Mouse (Mus musculus) kidney, postnatal 4 days (tissue): ENCODE data around the gene Btaf1.
A peak's percentile ranks its signal among the peaks of the same experiment; 100 is the strongest.
"Not testable (repeated sequence)": the region's sequence is repeated elsewhere in the genome, so short reads cannot be mapped to it uniquely, and the experiment has no call there.

Experiments used
- DNase-seq, 2 experiments: peaks; one replicate each; pipeline ENCODE4 v3.0.0; 2021; ENCODE audit warnings: mixed read lengths in 2 of 2

Btaf1 gene

GRCm38 (mm10) chr19:36922936-36923335 lies 2.9 kb upstream of the Btaf1 start:
- no peak for DNase-seq

GRCm38 (mm10) chr19:36926553-36927236 lies 816 bp downstream of the Btaf1 start:
- DNase-seq, result no peak

GRCm38 (mm10) chr19:36927800-36928361 lies 2.0 kb downstream of the Btaf1 start:
- no peak for DNase-seq

GRCm38 (mm10) chr19:36929816-36930215 lies 3.9 kb downstream of the Btaf1 start:
- no peak for DNase-seq

- DNase-seq, result no peak
Observed at GRCm38 (mm10) chr19:36932097-36932496, 6.2 kb downstream of the Btaf1 start.

GRCm38 (mm10) chr19:36932613-36933012 lies 6.7 kb downstream of the Btaf1 start:
- no peak for DNase-seq

GRCm38 (mm10) chr19:36936285-36936684 lies 10.4 kb downstream of the Btaf1 start:
- no peak for DNase-seq

GRCm38 (mm10) chr19:36938008-36938407 lies 12.1 kb downstream of the Btaf1 start:
- DNase-seq, result no peak

GRCm38 (mm10) chr19:36940064-36940463 lies 14.2 kb downstream of the Btaf1 start:
- no peak for DNase-seq

- no peak for DNase-seq
Observed at GRCm38 (mm10) chr19:36953637-36954206, 27.8 kb downstream of the Btaf1 start.

- no peak for DNase-seq
Observed at GRCm38 (mm10) chr19:36958331-36958730, 32.5 kb downstream of the Btaf1 start.

GRCm38 (mm10) chr19:36961320-36961719 lies 35.4 kb downstream of the Btaf1 start:
- DNase-seq, result no peak

GRCm38 (mm10) chr19:36962544-36963260 lies 36.8 kb downstream of the Btaf1 start:
- not testable (repeated sequence) for DNase-seq

- DNase-seq, result no peak
Observed at GRCm38 (mm10) chr19:37004557-37004956, 78.7 kb downstream of the Btaf1 start.

GRCm38 (mm10) chr19:37009878-37010281 lies 84.0 kb downstream of the Btaf1 start:
- no peak for DNase-seq

GRCm38 (mm10) chr19:37013461-37013860 lies 87.6 kb downstream of the Btaf1 start:
- DNase-seq, result peak in 1 of 2 experiments; percentile 27

GRCm38 (mm10) chr19:37014173-37014939 lies 88.5 kb downstream of the Btaf1 start:
- DNase-seq, result no peak

- no peak for DNase-seq
Observed at GRCm38 (mm10) chr19:37016890-37017289, 91.0 kb downstream of the Btaf1 start.

- DNase-seq, result peak; percentile 81 to 88
Observed at GRCm38 (mm10) chr19:37018411-37018810, 92.5 kb downstream of the Btaf1 start.

- peak in 1 of 2 experiments; percentile 17 for DNase-seq
Observed at GRCm38 (mm10) chr19:37018931-37019330, 93.1 kb downstream of the Btaf1 start.

- DNase-seq, result no peak
Observed at GRCm38 (mm10) chr19:37020531-37020930, 94.7 kb downstream of the Btaf1 start.

GRCm38 (mm10) chr19:37020951-37021350 lies 95.1 kb downstream of the Btaf1 start:
- DNase-seq, result no peak

- DNase-seq, result no peak
Observed at GRCm38 (mm10) chr19:37022146-37022545, 96.3 kb downstream of the Btaf1 start.
